Mouse (Mus musculus) neural tube, embryonic 14.5 days (tissue): Measurements from ENCODE around the gene Fgfr2. TPM values are rescaled to one million over a fixed set of nuclear protein-coding genes. Genes with fewer than 3 reads are reported as not detected.

Experiments used
- ATAC-seq: fragments of 200-750 bp; cut with Nextera tagmentation; 2 replicates; pipeline ENCODE4 v1.8.0; 2017; ENCODE audit warnings: low read depth, mild to moderate bottlenecking, moderate TSS enrichment, moderate library complexity
- H3K27ac ChIP-seq: fragments of 300-500 bp; sonication (generic); 2 replicates; pipeline ENCODE4 v1.5.1; 2014; ENCODE audit warnings: low read depth, mild to moderate bottlenecking, control low read depth, low read length, moderate library complexity, mixed read lengths
- H3K27me3 ChIP-seq: fragments of 300-500 bp; sonication (generic); 2 replicates; pipeline ENCODE4 v1.6.1; 2014; ENCODE audit warnings: low read length; ENCODE audit not compliant: control insufficient read depth, insufficient read depth
- H3K36me3 ChIP-seq: fragments of 300-500 bp; sonication (generic); 2 replicates; pipeline ENCODE4 v1.6.1; 2014; ENCODE audit warnings: low read length, mixed read lengths; ENCODE audit not compliant: control insufficient read depth, insufficient read depth
- H3K4me1 ChIP-seq: fragments of 300-500 bp; sonication (generic); 2 replicates; pipeline ENCODE4 v1.6.1; 2014; ENCODE audit warnings: low read length; ENCODE audit not compliant: control insufficient read depth, insufficient read depth
- H3K4me2 ChIP-seq: fragments of 300-500 bp; sonication (generic); 2 replicates; pipeline ENCODE4 v1.6.1; 2014; ENCODE audit warnings: mild to moderate bottlenecking, low read depth, low read length, control low read depth
- H3K4me3 ChIP-seq: fragments of 300-500 bp; sonication (generic); 2 replicates; pipeline ENCODE4 v1.5.1; 2014; ENCODE audit warnings: low read depth, low read length, control low read depth, mixed read lengths
- H3K9ac ChIP-seq: fragments of 300-500 bp; sonication (generic); replicated peaks from 2 replicates; pipeline ENCODE4 v1.6.1; 2014; ENCODE audit warnings: low read depth, mild to moderate bottlenecking, control low read depth, low read length, mixed read lengths
- H3K9me3 ChIP-seq: fragments of 300-500 bp; sonication (generic); 2 replicates; pipeline ENCODE4 v1.6.1; 2016; ENCODE audit warnings: low read length; ENCODE audit not compliant: control insufficient read depth
- WGBS: fragments of 180-500 bp; shearing (Covaris S2); extraction: QIAGEN DNeasy Blood & Tissue Kit; methylation state at CpG from one replicate; pipeline ENCODE4 v1.1.7; 2014; 5-methylcytosine and 5-hydroxymethylcytosine counted together
- polyA plus RNA-seq: library from polyadenylated mRNA; unstranded; fragments of >200 nt; fragmentation: Nextera tagmentation; extraction: Ambion mirVana; gene quantifications from 2 replicates; pipeline ENCODE4 v1.2.1, GENCODE M21; 2014

Gene Fgfr2
- polyA plus RNA-seq, 1 experiment from 2014 or later = 28.1 TPM

- Histone ChIP-seq H3K27me3 (no peaks in the 10 kb centered on the region), H3K27ac (no peak overlapping the region), H3K36me3 (no peaks in the 10 kb centered on the region), H3K9ac (no peak overlapping the region), H3K4me1 (peaks cover 11% of the 10 kb centered on the region), H3K9me3 (no peaks in the 10 kb centered on the region), H3K4me2 (no peak overlapping the region), H3K4me3 (no peak overlapping the region)
- ATAC-seq = no peak
- 70% methylated on average over 17 of the region's 17 CpGs for WGBS
Measured at GRCm38 (mm10) chr7:132736099-132736862, 386.9 kb downstream of the Fgfr2 start.

GRCm38 (mm10) chr7:132735145-132735544 is 388.0 kb downstream of the Fgfr2 start:
- H3K27me3 ChIP-seq = no peaks in the 10 kb centered on the region
- WGBS = 61% methylated on average over 5 of the region's 5 CpGs
- H3K36me3 ChIP-seq = no peaks in the 10 kb centered on the region
- no peak for ATAC-seq
- no peak overlapping the region for H3K9ac ChIP-seq
- peaks cover 11% of the 10 kb centered on the region for H3K4me1 ChIP-seq
- no peak overlapping the region for H3K4me2 ChIP-seq
- H3K9me3 ChIP-seq = no peaks in the 10 kb centered on the region
- no peak overlapping the region for H3K4me3 ChIP-seq
- no peak overlapping the region for H3K27ac ChIP-seq

GRCm38 (mm10) chr7:132734222-132734621 is 388.9 kb downstream of the Fgfr2 start:
- Histone ChIP-seq H3K4me2 (no peak overlapping the region), H3K9ac (no peak overlapping the region), H3K9me3 (no peaks in the 10 kb centered on the region), H3K36me3 (no peaks in the 10 kb centered on the region), H3K4me3 (no peak overlapping the region), H3K27ac (no peak overlapping the region), H3K4me1 (peaks cover 11% of the 10 kb centered on the region), H3K27me3 (no peaks in the 10 kb centered on the region)
- ATAC-seq = no peak
- 79% methylated on average over 9 of the region's 9 CpGs for WGBS

GRCm38 (mm10) chr7:132733521-132733920 is 389.6 kb downstream of the Fgfr2 start:
- peaks cover 11% of the 10 kb centered on the region for H3K4me1 ChIP-seq
- H3K27ac ChIP-seq = no peak overlapping the region
- no peak overlapping the region for H3K9ac ChIP-seq
- no peaks in the 10 kb centered on the region for H3K36me3 ChIP-seq
- H3K4me2 ChIP-seq = no peak overlapping the region
- 17% methylated on average over 6 of the region's 6 CpGs for WGBS
- no peaks in the 10 kb centered on the region for H3K9me3 ChIP-seq
- no peaks in the 10 kb centered on the region for H3K27me3 ChIP-seq
- H3K4me3 ChIP-seq = no peak overlapping the region
- ATAC-seq = no peak

GRCm38 (mm10) chr7:132732136-132732789 is 390.9 kb downstream of the Fgfr2 start:
- H3K4me2 ChIP-seq = no peak overlapping the region
- ATAC-seq = 0 out of 2 replicates have a peak, but pooled peaks have one; percentile 20
- no peaks in the 10 kb centered on the region for H3K36me3 ChIP-seq
- WGBS = 23% methylated on average over 6 of the region's 6 CpGs
- H3K9ac ChIP-seq = no peak overlapping the region
- no peaks in the 10 kb centered on the region for H3K9me3 ChIP-seq
- H3K4me1 ChIP-seq = peaks cover 11% of the 10 kb centered on the region
- no peak overlapping the region; the same call in 1 of the 2 replicates for H3K27ac ChIP-seq
- no peak overlapping the region for H3K4me3 ChIP-seq
- H3K27me3 ChIP-seq = no peaks in the 10 kb centered on the region

GRCm38 (mm10) chr7:132731558-132731957 is 391.6 kb downstream of the Fgfr2 start:
- H3K27ac ChIP-seq = no peak overlapping the region; the same call in 1 of the 2 replicates
- no peaks in the 10 kb centered on the region for H3K27me3 ChIP-seq
- H3K9me3 ChIP-seq = no peaks in the 10 kb centered on the region
- H3K4me3 ChIP-seq = no peak overlapping the region
- H3K9ac ChIP-seq = no peak overlapping the region
- H3K4me1 ChIP-seq = peaks cover 11% of the 10 kb centered on the region
- H3K36me3 ChIP-seq = no peaks in the 10 kb centered on the region
- no peak overlapping the region for H3K4me2 ChIP-seq
- 25% methylated on average over 6 of the region's 6 CpGs for WGBS
- ATAC-seq = no peak

GRCm38 (mm10) chr7:132730510-132730909 is 392.6 kb downstream of the Fgfr2 start:
- Histone ChIP-seq H3K4me2 (no peak overlapping the region), H3K9me3 (no peaks in the 10 kb centered on the region), H3K27me3 (no peaks in the 10 kb centered on the region), H3K36me3 (no peaks in the 10 kb centered on the region), H3K4me3 (no peak overlapping the region), H3K27ac (no peak overlapping the region), H3K4me1 (peaks cover 11% of the 10 kb centered on the region), H3K9ac (no peak overlapping the region)
- WGBS = 59% methylated on average over 7 of the region's 7 CpGs
- no peak for ATAC-seq

- 76% methylated on average over 4 of the region's 4 CpGs for WGBS
- no peak overlapping the region for H3K4me2 ChIP-seq
- no peak overlapping the region for H3K27ac ChIP-seq
- H3K4me3 ChIP-seq = no peak overlapping the region
- H3K36me3 ChIP-seq = no peaks in the 10 kb centered on the region
- H3K9ac ChIP-seq = no peak overlapping the region
- H3K4me1 ChIP-seq = peaks cover 10% of the 10 kb centered on the region
- H3K9me3 ChIP-seq = no peaks in the 10 kb centered on the region
- no peak for ATAC-seq
- H3K27me3 ChIP-seq = no peaks in the 10 kb centered on the region
Measured at GRCm38 (mm10) chr7:132729093-132729831, 393.9 kb downstream of the Fgfr2 start.
